Mouse (Mus musculus): Measurements from ENCODE around the gene Grk6.

DNA sequence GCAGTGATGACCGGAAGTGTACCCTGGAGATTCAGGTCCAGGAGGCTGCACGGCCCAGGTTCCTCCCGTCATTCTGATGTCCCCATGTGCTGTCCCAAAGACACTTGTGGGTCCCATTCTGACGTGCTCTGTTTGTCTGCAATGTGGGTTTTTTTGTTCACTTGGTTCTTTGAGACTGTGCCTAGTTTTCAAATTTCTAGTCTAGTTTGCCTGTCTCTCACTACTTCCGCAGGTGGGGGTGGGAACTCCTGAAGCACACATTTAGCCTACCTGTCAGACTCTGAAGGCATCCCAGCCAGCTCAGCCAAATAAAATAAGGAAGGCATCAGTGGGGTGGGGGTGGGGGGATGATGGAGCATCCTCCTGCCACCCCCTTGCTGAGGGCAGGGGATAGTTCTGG lies 3.3 kb downstream of the Grk6 start:
- TF ChIP-seq USF1 (IDR thresholded peaks at IDR 0.05; ENCODE audit: low read depth) (no peak), POLR2AphosphoS2 (IDR thresholded peaks at IDR 0.05; ENCODE audit: insufficient read length, low read depth) (no peak), MAX (IDR thresholded peaks at IDR 0.05; ENCODE audit: low read depth) (no peak), MYOD1 (IDR thresholded peaks at IDR 0.05; ENCODE audit: control insufficient read depth in 1 of 3, insufficient read length in 2 of 3, low read depth in 2 of 3) (no peak), MYOG (IDR thresholded peaks at IDR 0.05; ENCODE audit: control insufficient read depth in 1 of 3, insufficient read depth in 1 of 3, insufficient read length in 2 of 3, low read depth in 2 of 3) (no peak), POLR2A (IDR thresholded peaks at IDR 0.05; ENCODE audit: insufficient read length, low read depth) (no peak), TCF12 (IDR thresholded peaks at IDR 0.05; ENCODE audit: insufficient read depth, poor library complexity, severe bottlenecking) (no peak), E2F4 (IDR thresholded peaks at IDR 0.05; ENCODE audit: insufficient read depth) (no peak), SRF (IDR thresholded peaks at IDR 0.05; ENCODE audit: control insufficient read depth, insufficient read length, low read depth) (no peak)

Data from myocyte (in vitro differentiated cells).